Mouse (Mus musculus) layer of hippocampus, adult 8-10 months (tissue): Measurements from ENCODE around the gene Ccdc9. TPM values are rescaled to one million over a fixed set of nuclear protein-coding genes. Genes with fewer than 3 reads are reported as not detected.
"Not testable (repeated sequence)": the region's sequence is repeated elsewhere in the genome, so short reads cannot be mapped to it uniquely, and the experiment has no call there.

Experiments
- DNase-seq, 2 experiments: peaks; one replicate each; pipeline ENCODE4 v3.0.0; 2022; ENCODE audit warnings: low spot score in 2 of 2
- total RNA-seq, 4 experiments: library from RNA; stranded (reverse); gene quantifications; 2 replicates each; pipeline ENCODE4 v1.2.4; 2022

Gene Ccdc9
- total RNA-seq, 4 experiments from 2014 or later, result 72.6 to 88.3 (median 86.3) TPM

GRCm38 (mm10) chr7:16273081-16273765 is 13.4 kb downstream of the Ccdc9 start, which contains the start of gene Inafm1:
Inafm1 (minus strand) TSS chr7:16273617.
- peak; percentile 78 to 82 for DNase-seq

GRCm38 (mm10) chr7:16272681-16273080 is 13.9 kb downstream of the Ccdc9 start:
- peak; percentile 42 to 54 for DNase-seq

GRCm38 (mm10) chr7:16271139-16271538 is 15.5 kb downstream of the Ccdc9 start:
- DNase-seq, result no peak

GRCm38 (mm10) chr7:16266593-16266992 is 20.0 kb downstream of the Ccdc9 start:
- not testable (repeated sequence) for DNase-seq

- no peak for DNase-seq
Observed at GRCm38 (mm10) chr7:16265856-16266255, 20.7 kb downstream of the Ccdc9 start.

- no peak for DNase-seq
Observed at GRCm38 (mm10) chr7:16263843-16264242, 22.8 kb downstream of the Ccdc9 start.

- DNase-seq, result peak; percentile 36 to 81
Observed at GRCm38 (mm10) chr7:16263015-16263787, 23.4 kb downstream of the Ccdc9 start.

- DNase-seq, result no peak
Observed at GRCm38 (mm10) chr7:16261097-16261496, 25.5 kb downstream of the Ccdc9 start.

- no peak for DNase-seq
Observed at GRCm38 (mm10) chr7:16259110-16259590, 27.4 kb downstream of the Ccdc9 start, which contains the start of gene C5ar1. C5ar1 (minus strand) TSS chr7:16259540.

GRCm38 (mm10) chr7:16257830-16258229 is 28.8 kb downstream of the Ccdc9 start:
- DNase-seq, result no peak

- DNase-seq, result not testable (repeated sequence)
Observed at GRCm38 (mm10) chr7:16255963-16256362, 30.6 kb downstream of the Ccdc9 start.

GRCm38 (mm10) chr7:16254195-16254594 is 32.4 kb downstream of the Ccdc9 start:
- DNase-seq, result no peak

- no peak for DNase-seq
Observed at GRCm38 (mm10) chr7:16250687-16251086, 35.9 kb downstream of the Ccdc9 start.

GRCm38 (mm10) chr7:16245958-16246357 is 40.6 kb downstream of the Ccdc9 start:
- DNase-seq, result no peak

- DNase-seq, result no peak
Observed at GRCm38 (mm10) chr7:16244067-16244466, 42.5 kb downstream of the Ccdc9 start, which contains the start of gene C5ar2. C5ar2 (minus strand) TSS chr7:16244154.

GRCm38 (mm10) chr7:16242198-16242597 is 44.4 kb downstream of the Ccdc9 start:
- DNase-seq, result no peak

GRCm38 (mm10) chr7:16241787-16242186 is 44.8 kb downstream of the Ccdc9 start:
- DNase-seq, result no peak

- no peak for DNase-seq
Observed at GRCm38 (mm10) chr7:16240978-16241303, 45.7 kb downstream of the Ccdc9 start.

- DNase-seq, result no peak
Observed at GRCm38 (mm10) chr7:16240281-16240977, 46.2 kb downstream of the Ccdc9 start.

GRCm38 (mm10) chr7:16239554-16239997 is 47.0 kb downstream of the Ccdc9 start:
- DNase-seq, result no peak

GRCm38 (mm10) chr7:16229869-16230268 is 56.7 kb downstream of the Ccdc9 start:
- no peak for DNase-seq
